Mouse (Mus musculus) E14TG2a.4 (cell line): ENCODE data around the gene Cfap54.

Experiments used
- CTCF ChIP-seq: conservative IDR thresholded peaks from 2 replicates; pipeline ENCODE4 v1.5.1; 2014; ENCODE audit warnings: low read length
- NANOG ChIP-seq: IDR thresholded peaks from 2 replicates; pipeline ENCODE4 v1.6.1; 2014; ENCODE audit warnings: borderline replicate concordance, low read length, mixed read lengths
- POU5F1 ChIP-seq: IDR thresholded peaks from 2 replicates; pipeline ENCODE4 v1.6.1; 2014; ENCODE audit warnings: low read length, borderline replicate concordance

GRCm38 (mm10) chr10:93119809-93120208, 38.4 kb upstream of the Cfap54 start:
- TF ChIP-seq CTCF = no peak
- TF ChIP-seq NANOG = no peak
- no peak for TF ChIP-seq POU5F1
